In the genomic region with DNA sequence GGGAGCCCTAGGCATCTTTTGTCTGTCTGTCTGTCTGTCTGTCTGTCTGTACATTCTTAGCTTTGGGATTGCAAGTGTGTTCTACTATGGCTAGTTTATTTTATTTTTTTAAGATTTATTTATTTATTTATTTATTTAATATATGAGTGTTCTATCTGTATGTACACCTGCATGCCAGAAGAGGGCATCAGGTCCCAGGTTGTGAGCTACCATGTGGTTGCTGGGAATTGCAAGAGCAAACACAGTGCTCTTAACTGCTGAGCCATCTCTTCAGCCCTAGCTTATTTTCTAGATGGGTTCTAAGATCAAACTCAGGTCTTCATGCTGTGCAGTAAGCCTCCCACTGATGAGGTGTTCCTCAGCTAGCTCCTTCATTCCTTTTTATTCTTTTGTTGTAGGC, we compare ENCODE assay signal across 10 mouse cellular contexts. TPM values are rescaled to one million over a fixed set of nuclear protein-coding genes. Genes with fewer than 3 reads are reported as not detected.
DNase-seq lines count a peak whose midpoint lies in the region; ATAC-seq and TF ChIP-seq lines count a peak whose summit lies in the region.
"Had no signal": no experiment of that assay in that cellular context is flagged by ENCODE, and none has a peak within 500 bp of the region (broad histone marks: within the 10 kb centered on the region; RNA-seq: fewer than 3 reads in every experiment).

No protein-coding gene starts in this region.

- ATAC-seq in heart, embryonic 11.5 days (replicated peaks; ENCODE audit: insufficient number of reproducible peaks, low FRiP score, low TSS enrichment), result no peak
- no peak for ATAC-seq in activated CD4-positive, CD25-positive, alpha-beta regulatory T cell, adult 4 months
- ATAC-seq in erythroid progenitor cell, adult 5-6 weeks (replicated peaks; ENCODE audit: low FRiP score, poor library complexity, severe bottlenecking), result no peak

- H3K9ac ChIP-seq in heart, adult 2 months (ENCODE audit: low read depth, low read length), result no peak overlapping the region
- no peak overlapping the region for H3K9ac ChIP-seq in heart, embryonic 11.5 days (ENCODE audit: low read depth, low read length)
- peak overlapping the region; percentile 93 for H3K9ac ChIP-seq in MEL (ENCODE audit: control insufficient read depth, low read depth, low read length, poor library complexity, severe bottlenecking)

- no peak overlapping the region for H3K4me2 ChIP-seq in heart, embryonic 11.5 days

- peak; percentile 50 for TF ChIP-seq CTCF in heart, adult 2 months (IDR thresholded peaks at IDR 0.05)
- peak; percentile 26 to 48 (median 44) for TF ChIP-seq CTCF in MEL (IDR thresholded peaks at IDR 0.05 in 2 of 3, conservative IDR thresholded peaks at IDR 0.05 in 1 of 3; ENCODE audit: control insufficient read depth in 1 of 3, insufficient read depth in 1 of 3, low read depth in 2 of 3, low read length in 3 of 3, poor library complexity in 1 of 3, severe bottlenecking in 1 of 3)

- no peak for TF ChIP-seq POLR2A in heart, adult 2 months (IDR thresholded peaks at IDR 0.05; ENCODE audit: insufficient read depth, low read depth, low read length)
- no peak for TF ChIP-seq POLR2A in MEL (IDR thresholded peaks at IDR 0.05; ENCODE audit: control insufficient read depth in 1 of 2, insufficient read depth in 1 of 2, low read depth in 1 of 2, low read length in 2 of 2, poor library complexity in 1 of 2)

- no peak for TF ChIP-seq EP300 in heart, adult 2 months (IDR thresholded peaks at IDR 0.05; ENCODE audit: insufficient read depth, low read depth, low read length)
- TF ChIP-seq EP300 in MEL (IDR thresholded peaks at IDR 0.05; ENCODE audit: low read depth in 1 of 2, low read length in 2 of 2), result no peak

- peak; percentile 54 for TF ChIP-seq RAD21 in MEL (IDR thresholded peaks at IDR 0.05; ENCODE audit: low read depth, low read length)

- no peaks in the 10 kb centered on the region for H3K9me3 ChIP-seq in heart, embryonic 11.5 days (replicated peaks; ENCODE audit: control insufficient read depth, low read length)
- no peaks in the 10 kb centered on the region for H3K9me3 ChIP-seq in MEL (replicated peaks; ENCODE audit: insufficient read depth, low read length)

- DNase-seq in heart, adult 2 months, result no peak
- peak; percentile 38 for DNase-seq in lung, postnatal 36 days
- no peak for DNase-seq in lung, postnatal 25 days (ENCODE audit: low spot score)
- peak; percentile 80 for DNase-seq in MEL (ENCODE audit: low read depth, low spot score)
- DNase-seq in mesoderm, embryonic 11.5 days (ENCODE audit: low read depth, low spot score), result peak; percentile 40
- DNase-seq: heart, postnatal 4 days; thymus, postnatal 25 days had no signal

- peaks cover 3% of the 10 kb centered on the region; the same call in 1 of the 2 replicates for H3K79me2 ChIP-seq in heart, adult 2 months (replicated peaks; ENCODE audit: control insufficient read depth, insufficient read depth, low read length)
- peaks cover 52% of the 10 kb centered on the region for H3K79me2 ChIP-seq in MEL (ENCODE audit: control insufficient read depth, insufficient read depth, low read length, poor library complexity)

- peaks cover 5% of the 10 kb centered on the region for H3K4me1 ChIP-seq in heart, adult 2 months (ENCODE audit: control insufficient read depth, insufficient read depth, low read length)
- peaks cover 3% of the 10 kb centered on the region for H3K4me1 ChIP-seq in heart, embryonic 11.5 days (ENCODE audit: control insufficient read depth, insufficient read depth, low read length)
- H3K4me1 ChIP-seq in MEL (ENCODE audit: control insufficient read depth in 1 of 2, insufficient read depth in 2 of 2, low read length in 2 of 2), result peaks cover 0 to 44% of the 10 kb centered on the region in 2 experiments

- no peaks in the 10 kb centered on the region for H3K27me3 ChIP-seq in heart, adult 2 months (ENCODE audit: control insufficient read depth, insufficient read depth, low read length)
- H3K27me3 ChIP-seq in heart, embryonic 11.5 days (ENCODE audit: control insufficient read depth, insufficient read depth, low read length), result no peaks in the 10 kb centered on the region
- H3K27me3 ChIP-seq in MEL (ENCODE audit: control insufficient read depth in 1 of 2, insufficient read depth in 2 of 2, low read length in 2 of 2), result no peaks in the 10 kb centered on the region

- intact Hi-C loops in heart, adult 2 months (cut with DNase I), result no loop called here

- H3K27ac ChIP-seq in heart, adult 2 months, result no peak overlapping the region
- H3K27ac ChIP-seq in heart, embryonic 11.5 days (ENCODE audit: low read depth, low read length), result no peak overlapping the region
- H3K27ac ChIP-seq in MEL (ENCODE audit: control insufficient read depth, low read depth, low read length), result peak overlapping the region; percentile 96

- H3K36me3 ChIP-seq in heart, adult 2 months (ENCODE audit: control insufficient read depth, insufficient read depth, low read length), result peaks cover 3% of the 10 kb centered on the region; the same call in 1 of the 2 replicates
- H3K36me3 ChIP-seq in heart, embryonic 11.5 days (ENCODE audit: control insufficient read depth, insufficient read depth, low read length), result peaks cover 18% of the 10 kb centered on the region
- H3K36me3 ChIP-seq in MEL (ENCODE audit: control insufficient read depth in 1 of 2, insufficient read depth in 2 of 2, low read length in 2 of 2), result peaks cover 0 to 26% of the 10 kb centered on the region in 2 experiments; a peak in 2 of 4 replicates

- no peak overlapping the region for H3K4me3 ChIP-seq in heart, adult 2 months
- H3K4me3 ChIP-seq in heart, embryonic 11.5 days (ENCODE audit: low read depth, low read length), result no peak overlapping the region
- H3K4me3 ChIP-seq in MEL (ENCODE audit: control insufficient read depth in 1 of 2, insufficient read depth in 1 of 2, low read depth in 2 of 2, low read length in 2 of 2), result peak overlapping the region; percentile 81 to 87

RNA-seq across cellular contexts. Expression of a gene that starts 9.5 kb away (rescaled TPM):
- 1 to 10 TPM; 5.7 to 7.0 TPM for total RNA-seq in heart, adult 2 months (2021)
- 19.7 and 21.8 TPM in 2 replicates for polyA plus RNA-seq in heart, adult 2 months (2012; rRNA removed)
- 6.7 and 11.0 TPM in 2 replicates for polyA plus RNA-seq in heart, embryonic 11.5 days (2014; fragmentation: Nextera tagmentation; extraction: Ambion mirVana)
- total RNA-seq in MEL (2012; rRNA removed), result 75.4 and 96.1 TPM in 2 replicates
- 10 to 100 TPM in 1 of 2 experiments, not detected in 1; 96.9 TPM for polyA plus RNA-seq in MEL (2012; ENCODE audit: insufficient read depth in 1 of 2, insufficient read length in 2 of 2, low read depth in 1 of 2, low replicate concordance in 2 of 2, missing spikeins in 1 of 2)
- 10 to 100 TPM in 1 of 2 experiments, 1 to 10 TPM in 1; 6.9 to 13.3 TPM for polyA plus RNA-seq in activated CD4-positive, CD25-positive, alpha-beta regulatory T cell, adult 4 months (2017; shearing (Covaris generic))
- total RNA-seq in erythroid progenitor cell, adult 5-6 weeks (2015; ENCODE audit: low replicate concordance), result 5.9 and 11.5 TPM in 2 replicates
- total RNA-seq in erythroid progenitor cell, adult 5-6 weeks (2017; ENCODE audit: low replicate concordance), result 9.7 and 15.7 TPM in 2 replicates

RNA-seq across cellular contexts. Expression of a gene that starts 11.7 kb away (rescaled TPM):
- total RNA-seq in heart, adult 2 months (2021), result 1,000 to 10,000 TPM; 4,018 to 4,312 TPM
- 7,726 and 8,318 TPM in 2 replicates for polyA plus RNA-seq in heart, adult 2 months (2012; rRNA removed)
- 4,443 and 4,472 TPM in 2 replicates for polyA plus RNA-seq in heart, embryonic 11.5 days (2014; fragmentation: Nextera tagmentation; extraction: Ambion mirVana)
- 723 and 1,144 TPM in 2 replicates for total RNA-seq in MEL (2012; rRNA removed)
- polyA plus RNA-seq in MEL (2012; ENCODE audit: insufficient read depth in 1 of 2, insufficient read length in 2 of 2, low read depth in 1 of 2, low replicate concordance in 2 of 2, missing spikeins in 1 of 2), result 1,000 to 10,000 TPM in 1 of 2 experiments, not detected in 1; 1,834 TPM
- polyA plus RNA-seq in activated CD4-positive, CD25-positive, alpha-beta regulatory T cell, adult 4 months (2017; shearing (Covaris generic)), result 100 to 1,000 TPM; 300 to 540 TPM
- 683 and 752 TPM in 2 replicates for total RNA-seq in erythroid progenitor cell, adult 5-6 weeks (2015; ENCODE audit: low replicate concordance)
- total RNA-seq in erythroid progenitor cell, adult 5-6 weeks (2017; ENCODE audit: low replicate concordance), result 153 and 228 TPM in 2 replicates

RNA-seq across cellular contexts. Expression of a gene that starts 22.8 kb away (rescaled TPM):
- total RNA-seq in heart, adult 2 months (2021), result 10 to 100 TPM; 18.9 to 20.3 TPM
- 8.3 and 13.6 TPM in 2 replicates for polyA plus RNA-seq in heart, adult 2 months (2012; rRNA removed)
- 50.7 and 52.9 TPM in 2 replicates for polyA plus RNA-seq in heart, embryonic 11.5 days (2014; fragmentation: Nextera tagmentation; extraction: Ambion mirVana)
- total RNA-seq in MEL (2012; rRNA removed), result 210 and 263 TPM in 2 replicates
- 100 to 1,000 TPM; 221 to 337 TPM for polyA plus RNA-seq in MEL (2012; ENCODE audit: insufficient read depth in 1 of 2, insufficient read length in 2 of 2, low read depth in 1 of 2, low replicate concordance in 2 of 2, missing spikeins in 1 of 2)
- 10 to 100 TPM; 40.6 to 50.3 TPM for polyA plus RNA-seq in activated CD4-positive, CD25-positive, alpha-beta regulatory T cell, adult 4 months (2017; shearing (Covaris generic))
- 6.7 and 17.3 TPM in 2 replicates for total RNA-seq in erythroid progenitor cell, adult 5-6 weeks (2015; ENCODE audit: low replicate concordance)
- total RNA-seq in erythroid progenitor cell, adult 5-6 weeks (2017; ENCODE audit: low replicate concordance), result 5.7 and 8.9 TPM in 2 replicates

RNA-seq across cellular contexts. Expression of a gene that starts 37.0 kb away (rescaled TPM):
- total RNA-seq in heart, adult 2 months (2021), result 10 to 100 TPM; 17.6 TPM
- polyA plus RNA-seq in heart, adult 2 months (2012; rRNA removed), result 34.0 and 40.2 TPM in 2 replicates
- polyA plus RNA-seq in heart, embryonic 11.5 days (2014; fragmentation: Nextera tagmentation; extraction: Ambion mirVana), result 82.3 and 84.0 TPM in 2 replicates
- 86.6 and 88.8 TPM in 2 replicates for total RNA-seq in MEL (2012; rRNA removed)
- 100 to 1,000 TPM in 1 of 2 experiments, not detected in 1; 394 TPM for polyA plus RNA-seq in MEL (2012; ENCODE audit: insufficient read depth in 1 of 2, insufficient read length in 2 of 2, low read depth in 1 of 2, low replicate concordance in 2 of 2, missing spikeins in 1 of 2)
- polyA plus RNA-seq in activated CD4-positive, CD25-positive, alpha-beta regulatory T cell, adult 4 months (2017; shearing (Covaris generic)), result 10 to 100 TPM; 33.1 to 61.3 TPM
- 953 and 1,019 TPM in 2 replicates for total RNA-seq in erythroid progenitor cell, adult 5-6 weeks (2015; ENCODE audit: low replicate concordance)
- total RNA-seq in erythroid progenitor cell, adult 5-6 weeks (2017; ENCODE audit: low replicate concordance), result 924 and 1,011 TPM in 2 replicates

RNA-seq across cellular contexts. Expression of a gene that starts 37.1 kb away (rescaled TPM):
- total RNA-seq in heart, adult 2 months (2021), result 100 to 1,000 TPM; 303 to 343 TPM
- 166 and 170 TPM in 2 replicates for polyA plus RNA-seq in heart, adult 2 months (2012; rRNA removed)
- polyA plus RNA-seq in heart, embryonic 11.5 days (2014; fragmentation: Nextera tagmentation; extraction: Ambion mirVana), result 226 and 234 TPM in 2 replicates
- total RNA-seq in MEL (2012; rRNA removed), result 208 and 251 TPM in 2 replicates
- 100 to 1,000 TPM in 1 of 2 experiments, not detected in 1; 286 TPM for polyA plus RNA-seq in MEL (2012; ENCODE audit: insufficient read depth in 1 of 2, insufficient read length in 2 of 2, low read depth in 1 of 2, low replicate concordance in 2 of 2, missing spikeins in 1 of 2)
- polyA plus RNA-seq in activated CD4-positive, CD25-positive, alpha-beta regulatory T cell, adult 4 months (2017; shearing (Covaris generic)), result 10 to 100 TPM; 85.7 to 89.0 TPM
- 63.3 and 85.8 TPM in 2 replicates for total RNA-seq in erythroid progenitor cell, adult 5-6 weeks (2015; ENCODE audit: low replicate concordance)
- total RNA-seq in erythroid progenitor cell, adult 5-6 weeks (2017; ENCODE audit: low replicate concordance), result 64.1 and 65.3 TPM in 2 replicates

Comparison
In these comparisons a context has a peak if more than half of its experiments do, and no peak if none do; other contexts are left out.
1. DNase-seq: peak in lung, postnatal 36 days (single experiment), MEL (single experiment) and mesoderm, embryonic 11.5 days (single experiment); none in heart, adult 2 months (0 of 2) and lung, postnatal 25 days (single experiment).
2. H3K4me3 ChIP-seq: peak in MEL (2 of 2); none in heart, adult 2 months (single experiment) and heart, embryonic 11.5 days (single experiment).